Mouse (Mus musculus) 3T3-L1 (cell line): ENCODE measurements at regions not wholly inside any gene's neighbourhood (a gene's known extent, or its start where the extent isn't known, plus 50 kb on each side); places are given as distances from the start of the nearest gene placed in this dataset.
"Not testable (repeated sequence)": the region's sequence is repeated elsewhere in the genome, so short reads cannot be mapped to it uniquely, and the experiment has no call there.

Experiments used
- DNase-seq: peaks from one replicate; pipeline ENCODE4 v3.0.0-alpha.2; 2015; ENCODE audit warnings: low read depth, low spot score

DNA sequence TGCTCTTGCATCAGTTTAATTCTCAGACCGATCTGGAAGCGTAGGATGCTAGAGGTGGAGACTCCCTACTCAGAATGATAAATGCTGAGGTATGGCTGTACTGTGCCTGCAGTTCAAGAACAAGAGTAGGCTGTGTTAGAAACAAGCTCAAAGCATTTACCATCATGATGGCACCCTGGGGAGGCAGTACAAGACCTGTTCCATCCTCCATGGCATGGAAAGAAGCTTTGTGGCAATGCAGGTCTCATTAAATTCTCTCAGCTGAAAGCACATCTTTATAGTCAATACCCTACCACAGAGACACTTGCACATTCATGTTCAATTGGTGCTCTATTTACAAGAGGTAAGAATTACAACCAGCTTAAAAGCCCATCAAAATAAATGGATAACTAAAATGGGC is 209.5 kb downstream of the Tbl1xr1 start:
- no peak for DNase-seq

DNA sequence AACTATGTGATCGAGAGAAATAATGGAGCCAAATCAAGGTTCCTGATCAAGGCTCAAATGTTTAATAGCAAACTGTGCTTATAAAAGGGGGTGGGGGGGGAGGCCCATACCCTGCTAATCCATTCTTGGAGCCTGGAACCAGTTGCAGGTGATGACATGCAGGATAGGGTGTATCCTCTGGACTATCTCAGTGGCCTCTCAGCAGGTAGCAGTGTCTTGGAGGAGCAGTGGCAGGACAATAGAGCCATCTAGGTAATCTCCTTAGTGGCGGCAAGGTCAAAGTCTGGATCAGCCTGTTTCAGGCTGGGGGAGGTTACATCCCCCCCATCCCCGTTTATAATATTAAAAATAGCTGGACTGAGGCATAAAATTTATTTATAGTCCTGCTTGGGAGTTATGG is 217.0 kb downstream of the Tbl1xr1 start:
- no peak for DNase-seq

GRCm38 (mm10) chr3:22294081-22294480 is 217.6 kb downstream of the Tbl1xr1 start:
- not testable (repeated sequence) for DNase-seq

DNA sequence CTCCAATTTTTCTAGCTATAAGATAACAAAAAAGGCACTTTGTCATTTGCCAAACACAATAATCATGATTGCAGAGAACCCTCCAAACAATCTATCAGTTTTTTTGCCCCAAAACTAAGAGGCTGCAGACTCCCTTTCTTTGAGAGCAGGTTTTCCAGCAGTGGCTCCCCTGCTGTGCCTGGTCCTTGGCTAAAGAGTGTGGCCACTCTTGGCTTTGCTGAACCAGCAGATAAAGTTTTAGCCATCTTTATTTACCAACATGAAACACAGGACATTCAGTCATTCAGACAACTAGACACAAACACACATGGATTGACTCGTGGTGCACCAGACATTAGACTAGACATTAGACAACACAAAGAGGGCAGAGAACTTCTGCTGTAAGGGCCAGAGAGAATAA is 220.5 kb downstream of the Tbl1xr1 start:
- DNase-seq, result not testable (repeated sequence)

- DNase-seq, result not testable (repeated sequence)
Measured at GRCm38 (mm10) chr3:22297831-22298230, 221.4 kb downstream of the Tbl1xr1 start.

DNA sequence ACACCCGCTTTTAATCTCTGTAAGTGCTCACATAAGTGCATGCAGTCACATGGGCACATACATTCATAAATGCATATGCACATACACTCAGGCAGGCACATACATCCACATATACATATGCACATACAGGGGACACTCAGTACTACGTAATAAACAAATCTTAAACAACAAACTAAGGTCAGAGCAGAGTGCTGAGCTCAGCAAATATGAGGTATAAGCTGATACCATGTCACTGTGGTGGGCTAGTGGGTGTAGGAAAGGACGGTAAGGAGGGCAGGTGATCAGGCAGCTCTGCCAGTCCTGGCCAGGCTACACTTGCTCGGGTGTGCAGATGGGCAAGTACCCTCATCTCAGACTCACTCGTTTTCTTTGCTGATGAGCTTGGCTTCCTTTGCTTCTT is 224.1 kb downstream of the Tbl1xr1 start:
- no peak for DNase-seq

- no peak for DNase-seq
Measured at GRCm38 (mm10) chr3:22301991-22302517, 225.6 kb downstream of the Tbl1xr1 start.

DNA sequence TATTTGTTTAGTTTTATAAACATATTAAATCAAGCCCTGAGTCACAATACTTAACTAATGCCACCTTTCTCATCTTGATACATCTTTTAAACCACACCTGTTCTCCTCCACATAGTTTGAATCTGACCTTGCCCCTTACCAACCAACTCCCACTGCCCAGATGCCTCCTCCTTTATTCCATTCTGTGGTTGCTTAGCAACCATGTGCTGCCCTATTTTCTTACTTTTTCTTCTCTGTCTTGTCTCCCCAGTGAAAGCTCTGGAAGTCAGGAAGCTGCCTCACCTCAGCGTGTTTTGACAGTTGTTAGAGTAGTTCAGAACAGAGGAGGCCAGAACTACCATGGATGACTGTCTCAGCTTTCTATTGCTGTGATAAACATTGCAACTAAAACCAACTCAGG is 227.7 kb downstream of the Tbl1xr1 start:
- DNase-seq, result no peak

DNA sequence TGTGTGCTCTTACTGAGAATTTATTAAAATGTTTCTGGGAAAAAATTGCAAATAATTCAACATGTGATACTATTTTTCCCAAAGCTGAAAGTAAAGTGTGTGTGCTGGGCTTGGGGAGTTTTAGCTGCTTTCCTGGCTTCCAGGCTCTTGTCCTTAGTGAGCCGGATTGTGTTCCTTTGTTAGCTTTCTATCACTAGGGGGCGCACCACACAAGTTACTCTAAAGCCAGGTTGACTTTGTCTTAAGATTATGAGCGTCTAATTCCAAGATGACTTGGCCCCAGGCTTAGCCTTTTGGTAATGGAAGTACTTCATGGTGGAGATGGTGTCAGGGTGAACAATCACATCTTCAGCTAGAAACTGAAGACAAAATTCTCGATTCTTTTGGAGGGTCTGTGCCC is 230.2 kb downstream of the Tbl1xr1 start:
- peak; percentile 21 for DNase-seq

- peak; percentile 79 for DNase-seq
Measured at GRCm38 (mm10) chr3:22308962-22309361, 232.5 kb downstream of the Tbl1xr1 start.

DNA sequence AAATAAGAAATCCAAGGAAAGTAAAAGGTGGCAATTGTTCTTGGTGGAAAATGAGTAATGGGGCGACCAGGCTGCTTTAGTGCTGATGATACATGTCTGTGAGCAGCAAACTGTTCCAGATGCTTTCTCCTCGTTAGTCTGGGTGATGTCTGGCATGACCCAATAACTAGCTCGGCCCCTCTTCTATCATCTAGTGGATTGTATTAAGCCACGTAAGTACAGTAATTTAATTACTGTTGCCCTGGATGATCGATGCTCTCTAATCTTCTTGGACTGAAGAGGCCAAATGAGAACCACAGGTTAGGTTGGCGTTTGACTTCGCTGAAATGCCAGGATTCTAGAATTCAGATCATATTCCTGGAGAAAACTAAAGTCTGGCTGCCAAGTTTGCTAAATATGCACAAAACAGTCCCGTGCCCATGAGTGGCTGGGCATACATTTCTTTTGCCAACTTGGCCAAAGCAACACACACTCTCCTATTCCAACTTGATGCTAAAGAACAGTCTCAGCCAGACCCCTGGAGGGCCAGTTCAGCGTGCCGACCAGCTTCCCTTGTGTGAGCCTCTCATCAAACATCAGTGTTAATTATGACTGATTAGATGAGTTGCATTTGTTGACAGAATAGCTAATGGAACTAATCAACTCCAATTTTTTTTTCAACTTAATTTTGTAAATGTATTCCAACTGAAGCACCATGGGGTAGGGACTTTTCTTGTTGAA is 240.2 kb downstream of the Tbl1xr1 start:
- DNase-seq, result no peak

DNA sequence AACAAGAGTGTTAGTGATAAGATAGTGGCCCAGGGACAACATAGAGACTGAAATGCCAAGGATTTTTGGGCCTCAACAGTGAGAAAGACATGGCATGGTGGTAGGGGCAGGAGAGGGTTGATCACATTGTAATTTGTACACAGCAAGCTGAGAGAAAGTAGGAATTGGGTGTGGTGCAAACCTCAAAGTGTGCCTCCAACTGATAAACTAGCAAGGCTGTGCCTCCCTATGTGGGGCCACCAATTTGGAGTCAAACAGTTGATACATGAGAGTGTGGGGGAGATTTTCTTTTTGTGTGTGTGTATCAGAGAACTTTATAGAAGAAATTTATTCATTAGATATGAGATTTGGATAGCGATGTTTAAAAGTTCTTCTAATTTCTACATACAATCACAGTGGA is 244.0 kb downstream of the Tbl1xr1 start:
- DNase-seq, result not testable (repeated sequence)

- DNase-seq, result no peak
Measured at GRCm38 (mm10) chr3:22331240-22331639, 254.8 kb downstream of the Tbl1xr1 start.
